Mouse (Mus musculus) kidney, adult 2 months (tissue): ENCODE measurements at regions not wholly inside any gene's neighbourhood (a gene's known extent, or its start where the extent isn't known, plus 50 kb on each side); places are given as distances from the start of the nearest gene placed in this dataset.
A peak's percentile ranks its signal among the peaks of the same experiment; 100 is the strongest.

Experiments used
- DNase-seq: peaks from one replicate; pipeline ENCODE4 v3.0.0; 2021
- H3K27ac ChIP-seq: fragments of 200-500 bp; 2 replicates; pipeline ENCODE4 v1.5.1; 2012; ENCODE audit warnings: low read depth, low read length, control low read depth, inconsistent platforms; ENCODE audit not compliant: insufficient read depth
- H3K27me3 ChIP-seq: fragments of 200-500 bp; replicated peaks from 2 replicates; pipeline ENCODE4 v1.6.1; 2012; ENCODE audit warnings: mild to moderate bottlenecking, moderate library complexity, low read length, inconsistent platforms; ENCODE audit not compliant: control insufficient read depth, insufficient read depth
- H3K36me3 ChIP-seq: fragments of 200-500 bp; 2 replicates; pipeline ENCODE4 v1.6.1; 2012; ENCODE audit warnings: mild to moderate bottlenecking, moderate library complexity, low read length, inconsistent platforms; ENCODE audit not compliant: control insufficient read depth, insufficient read depth
- H3K4me1 ChIP-seq: fragments of 200-500 bp; 2 replicates; pipeline ENCODE4 v1.6.1; 2011; ENCODE audit warnings: low read length; ENCODE audit not compliant: control insufficient read depth, insufficient read depth
- H3K4me3 ChIP-seq: fragments of 200-500 bp; 2 replicates; pipeline ENCODE4 v1.5.1; 2011; ENCODE audit warnings: mild to moderate bottlenecking, low read depth, low read length, control low read depth; ENCODE audit not compliant: insufficient read depth
- CTCF ChIP-seq: fragments of 200-500 bp; conservative IDR thresholded peaks from 2 replicates; pipeline ENCODE4 v1.5.1; 2011; ENCODE audit warnings: low read depth, mild to moderate bottlenecking, control low read depth, low read length, moderate library complexity, mixed read lengths; ENCODE audit not compliant: insufficient read depth, insufficient read length
- POLR2A ChIP-seq: fragments of 200-500 bp; IDR thresholded peaks from one replicate; pipeline ENCODE4 v1.6.1; 2011; ENCODE audit warnings: low read depth, low read length, control low read depth
- WGBS: fragments of 180-500 bp; shearing (Covaris S2); methylation state at CpG from one replicate; pipeline ENCODE4 v1.1.7; 2018; 5-methylcytosine and 5-hydroxymethylcytosine counted together

- Histone ChIP-seq H3K4me3 (no peak overlapping the region), H3K27me3 (no peaks in the 10 kb centered on the region), H3K27ac (no peak overlapping the region), H3K36me3 (no peaks in the 10 kb centered on the region), H3K4me1 (peaks cover 3% of the 10 kb centered on the region; the same call in 1 of the 2 replicates)
- WGBS, result 81% methylated on average over 4 of the region's 4 CpGs
- TF ChIP-seq CTCF (no peak), POLR2A (no peak)
- no peak for DNase-seq
These were observed 273.5 kb downstream of the Ptprc start for GRCm38 (mm10) chr1:137901996-137902395.

GRCm38 (mm10) chr1:137901211-137901610 lies 274.3 kb downstream of the Ptprc start:
- no peak overlapping the region for H3K4me3 ChIP-seq
- DNase-seq, result no peak

GRCm38 (mm10) chr1:137900621-137901071 lies 274.9 kb downstream of the Ptprc start:
- Histone ChIP-seq H3K36me3 (no peaks in the 10 kb centered on the region), H3K4me1 (no peaks in the 10 kb centered on the region; the same call in 1 of the 2 replicates), H3K4me3 (peak overlapping the region; percentile 40), H3K27me3 (no peaks in the 10 kb centered on the region), H3K27ac (peak overlapping the region; percentile 19; the same call in 1 of the 2 replicates)
- WGBS, result 9% methylated on average over 8 of the region's 8 CpGs
- peak; percentile 15 for DNase-seq
- TF ChIP-seq CTCF (no peak), POLR2A (no peak)

More at GRCm38 (mm10) chr1:137901211-137901610, 274.3 kb downstream of the Ptprc start:
- Histone ChIP-seq H3K27me3 (no peaks in the 10 kb centered on the region), H3K27ac (no peak overlapping the region), H3K4me1 (no peaks in the 10 kb centered on the region; the same call in 1 of the 2 replicates), H3K36me3 (no peaks in the 10 kb centered on the region)
- TF ChIP-seq POLR2A (no peak), CTCF (no peak)
- WGBS, result 72% methylated on average over 5 of the region's 5 CpGs

GRCm38 (mm10) chr1:137899916-137900601 lies 275.4 kb downstream of the Ptprc start:
- Histone ChIP-seq H3K27ac (peak overlapping the region; percentile 19; the same call in 1 of the 2 replicates), H3K36me3 (no peaks in the 10 kb centered on the region), H3K4me1 (no peaks in the 10 kb centered on the region; the same call in 1 of the 2 replicates), H3K4me3 (peak overlapping the region; percentile 40), H3K27me3 (no peaks in the 10 kb centered on the region)
- DNase-seq, result peak; percentile 39
- TF ChIP-seq CTCF (no peak), POLR2A (no peak)
- WGBS, result under 1% methylated on average over 14 of the region's 14 CpGs

- peak; percentile 6 for DNase-seq
- Histone ChIP-seq H3K4me3 (peak overlapping the region; percentile 52), H3K4me1 (no peaks in the 10 kb centered on the region; the same call in 1 of the 2 replicates), H3K27me3 (no peaks in the 10 kb centered on the region), H3K36me3 (no peaks in the 10 kb centered on the region), H3K27ac (no peak overlapping the region)
- TF ChIP-seq POLR2A (no peak), CTCF (no peak)
- under 1% methylated on average over 6 of the region's 6 CpGs for WGBS
These were observed 276.2 kb downstream of the Ptprc start for GRCm38 (mm10) chr1:137899305-137899704.

GRCm38 (mm10) chr1:137898891-137899290 lies 276.6 kb downstream of the Ptprc start:
- H3K27me3 ChIP-seq, result no peaks in the 10 kb centered on the region
- H3K27ac ChIP-seq, result peak overlapping the region; percentile 16
- WGBS, result 0% methylated on average over 3 of the region's 3 CpGs
- peak overlapping the region; percentile 52 for H3K4me3 ChIP-seq
- H3K4me1 ChIP-seq, result no peaks in the 10 kb centered on the region; the same call in 1 of the 2 replicates
- peak; percentile 41 for DNase-seq
- TF ChIP-seq CTCF (no peak), POLR2A (no peak)
- H3K36me3 ChIP-seq, result no peaks in the 10 kb centered on the region

- peak overlapping the region; percentile 52 for H3K4me3 ChIP-seq
- peak; percentile 92 for DNase-seq
- WGBS, result under 1% methylated on average over 11 of the region's 11 CpGs
- H3K36me3 ChIP-seq, result no peaks in the 10 kb centered on the region
- peak overlapping the region; percentile 9; the same call in 1 of the 2 replicates for H3K27ac ChIP-seq
- H3K4me1 ChIP-seq, result no peaks in the 10 kb centered on the region; the same call in 1 of the 2 replicates
- H3K27me3 ChIP-seq, result no peaks in the 10 kb centered on the region
- TF ChIP-seq POLR2A (peak; percentile 27), CTCF (no peak)
These were observed 277.1 kb downstream of the Ptprc start for GRCm38 (mm10) chr1:137898397-137898796.
